Mouse (Mus musculus): ENCODE measurements around the gene Enkur.
A peak's percentile ranks its signal among the peaks of the same experiment; 100 is the strongest.
"Not testable (repeated sequence)": the region's sequence is repeated elsewhere in the genome, so short reads cannot be mapped to it uniquely, and the experiment has no call there.

Enkur gene

GRCm38 (mm10) chr2:21204912-21205830, at the start of gene Enkur, which contains the start of gene Thnsl1:
Enkur (minus strand) TSS chr2:21205365.
Thnsl1 (plus strand) TSS chr2:21205724.
- peak; percentile 91 to 95 for DNase-seq (ENCODE audit: low spot score in 2 of 2)

DNA sequence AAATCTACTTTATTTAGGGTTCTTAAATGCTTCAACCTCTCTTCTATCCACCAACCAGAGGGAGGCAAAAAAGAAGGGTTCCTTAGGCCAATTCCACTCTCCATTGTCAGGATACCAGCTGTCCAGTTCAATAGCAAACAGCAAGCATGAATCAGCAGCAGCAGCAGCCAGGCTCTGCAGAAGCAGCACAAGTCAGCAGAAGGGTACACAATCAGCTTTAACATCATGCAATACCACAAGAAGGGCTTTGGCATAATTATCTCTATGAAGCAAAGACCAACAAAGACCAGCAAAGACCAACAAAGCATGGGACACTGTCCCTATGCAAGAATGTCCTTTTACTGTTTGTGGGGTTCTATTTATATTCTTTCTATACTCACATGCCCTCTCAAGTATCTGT, 49.1 kb upstream of the Enkur start:
- no peak for DNase-seq (ENCODE audit: low spot score in 2 of 2)

DNA sequence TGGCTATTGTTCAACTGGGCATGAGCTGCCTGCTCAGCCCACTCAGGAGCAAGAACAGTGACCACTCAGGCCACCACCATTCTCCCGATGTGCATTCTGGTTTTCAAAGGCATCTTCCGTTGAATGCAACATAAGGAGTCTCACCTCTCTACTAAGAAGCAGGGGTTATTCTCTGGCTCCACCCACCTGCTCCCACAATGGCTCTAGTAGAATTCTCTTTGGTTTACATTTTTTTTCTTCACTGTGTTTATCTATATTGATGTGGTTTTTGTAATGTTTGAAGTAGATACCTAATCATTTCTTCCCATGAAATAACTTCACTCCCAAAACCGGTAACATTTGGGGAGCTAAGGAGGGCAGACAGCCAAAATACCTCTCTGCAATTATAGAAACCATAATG, 48.5 kb upstream of the Enkur start:
- no peak for DNase-seq (ENCODE audit: low spot score in 2 of 2)

GRCm38 (mm10) chr2:21245477-21246102, 40.4 kb upstream of the Enkur start:
- no peak for DNase-seq (ENCODE audit: low spot score in 2 of 2)

- DNase-seq (ENCODE audit: low spot score in 2 of 2) = no peak
These were observed 39.8 kb upstream of the Enkur start for GRCm38 (mm10) chr2:21244986-21245385.

- not testable (repeated sequence) for DNase-seq (ENCODE audit: low spot score in 2 of 2)
These were observed 38.9 kb upstream of the Enkur start for GRCm38 (mm10) chr2:21244104-21244503.

GRCm38 (mm10) chr2:21236846-21237245, 31.7 kb upstream of the Enkur start:
- no peak for DNase-seq (ENCODE audit: low spot score in 2 of 2)

DNA sequence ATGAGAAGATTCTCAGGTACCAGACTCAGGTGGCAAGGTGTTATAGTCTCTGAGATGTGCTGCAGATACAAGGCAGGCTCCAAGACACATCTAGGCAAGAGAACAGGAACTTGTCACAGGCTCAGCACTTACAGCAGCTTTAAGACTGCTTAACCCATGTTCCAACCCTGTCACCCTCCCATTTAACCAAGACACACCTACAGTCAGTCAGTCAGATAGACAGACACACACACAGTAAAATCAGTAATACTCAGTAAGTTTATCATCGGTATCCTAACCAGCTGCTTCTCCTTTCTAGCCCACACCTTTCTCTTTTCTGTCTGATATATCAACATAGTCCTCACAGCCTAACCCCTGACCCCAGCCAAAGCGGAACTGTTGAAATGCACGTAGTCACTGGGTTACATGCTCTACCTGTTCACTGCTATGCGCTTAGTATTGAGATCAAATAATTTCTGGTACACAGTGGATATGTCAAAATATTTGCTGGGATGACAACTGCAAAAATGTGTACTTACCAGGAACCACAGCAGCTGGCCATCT, 30.8 kb upstream of the Enkur start:
- DNase-seq (ENCODE audit: low spot score in 2 of 2) = no peak

- DNase-seq (ENCODE audit: low spot score in 2 of 2) = no peak
These were observed 29.9 kb upstream of the Enkur start for GRCm38 (mm10) chr2:21234871-21235648.

GRCm38 (mm10) chr2:21231147-21231546, 26.0 kb upstream of the Enkur start:
- DNase-seq (ENCODE audit: low spot score in 2 of 2) = no peak

DNA sequence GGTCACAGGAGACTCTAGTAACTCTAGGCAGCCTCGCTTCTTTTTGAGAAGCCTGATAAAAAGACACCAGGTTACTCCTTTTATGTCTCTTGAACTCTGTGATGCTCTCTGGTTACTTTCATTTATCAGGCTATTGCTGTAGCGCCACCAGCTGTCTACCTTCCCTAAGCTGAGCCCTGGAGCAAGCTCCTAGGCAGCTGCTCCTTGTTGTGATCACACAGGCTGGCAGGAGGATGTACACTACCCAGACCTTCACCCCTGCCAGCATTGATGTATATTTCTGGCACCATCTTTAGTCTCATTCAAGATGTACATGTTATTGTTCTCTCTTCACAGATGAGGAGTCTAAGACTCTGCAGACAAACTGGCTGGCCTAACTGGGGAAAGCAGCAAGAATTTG, 25.1 kb upstream of the Enkur start:
- no peak for DNase-seq (ENCODE audit: low spot score in 2 of 2)

DNA sequence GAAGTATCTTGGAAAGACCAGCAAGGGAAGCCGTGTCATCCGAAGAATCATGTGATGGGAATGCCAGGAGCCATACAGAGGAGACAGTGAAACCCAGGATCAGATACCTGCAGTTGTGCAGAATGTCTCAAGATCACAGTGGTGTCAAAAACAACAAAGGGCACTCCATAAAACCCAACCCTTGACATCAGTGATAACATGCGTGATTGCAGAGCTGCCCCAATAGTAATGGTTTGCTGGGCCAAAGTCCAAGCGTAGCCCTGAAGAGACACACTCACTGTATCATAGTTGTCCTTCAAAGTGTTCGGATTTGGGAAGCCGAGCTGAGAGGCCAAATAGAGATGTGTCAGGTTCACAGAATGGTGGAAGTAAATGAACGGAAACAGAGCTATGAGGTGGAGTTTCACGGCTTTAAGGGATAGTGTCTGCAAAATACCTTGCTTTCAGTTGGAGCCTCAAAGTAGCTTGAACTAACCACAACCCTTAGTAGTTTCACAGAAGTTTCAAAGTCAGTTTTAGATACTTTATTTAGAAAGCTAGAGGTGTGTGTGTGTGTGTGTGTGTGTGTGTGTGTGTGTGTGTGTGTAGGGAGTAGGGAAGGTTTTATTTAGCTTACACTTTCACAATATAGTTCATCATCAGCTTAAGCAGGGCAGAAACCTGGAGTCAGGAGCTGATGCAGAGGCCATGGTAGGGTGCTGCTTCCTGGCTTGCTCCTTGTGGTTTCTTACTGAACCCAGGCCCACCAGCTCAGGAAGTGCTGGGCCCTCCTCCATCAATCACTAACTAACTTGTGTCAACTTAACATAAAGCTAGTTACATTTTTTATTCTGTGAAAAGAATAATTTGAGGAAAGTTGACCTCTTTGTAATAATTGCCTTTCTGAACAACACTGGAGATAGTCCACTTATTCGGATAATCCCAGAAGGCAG, 17.6 kb upstream of the Enkur start:
- no peak for DNase-seq (ENCODE audit: low spot score in 2 of 2)

DNA sequence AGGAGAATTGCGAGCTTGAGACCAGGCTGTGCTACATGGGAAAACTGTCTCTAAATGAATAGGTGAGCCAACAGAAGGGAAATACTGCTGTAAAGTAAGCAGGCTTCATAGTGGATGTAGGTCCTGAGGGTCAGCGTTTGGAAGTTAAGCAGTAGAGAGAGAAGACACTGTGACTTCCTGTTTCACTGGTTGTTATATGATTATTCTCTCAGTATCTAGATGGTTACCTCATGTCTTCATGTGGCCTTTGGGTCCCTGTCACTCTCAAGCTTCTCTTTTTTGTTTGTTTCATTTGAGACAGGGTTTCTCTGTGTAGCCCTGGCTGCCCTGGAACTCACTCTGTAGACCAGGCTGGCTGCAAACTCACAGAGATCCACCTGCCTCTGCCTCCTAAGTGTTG, 10.1 kb upstream of the Enkur start:
- DNase-seq (ENCODE audit: low spot score in 2 of 2) = no peak

GRCm38 (mm10) chr2:21214322-21214721, 9.2 kb upstream of the Enkur start:
- DNase-seq (ENCODE audit: low spot score in 2 of 2) = no peak

GRCm38 (mm10) chr2:21211361-21211760, 6.2 kb upstream of the Enkur start:
- no peak for DNase-seq (ENCODE audit: low spot score in 2 of 2)

- no peak for DNase-seq (ENCODE audit: low spot score in 2 of 2)
These were observed 1.1 kb upstream of the Enkur start for GRCm38 (mm10) chr2:21206278-21206677.

- no peak for DNase-seq (ENCODE audit: low spot score in 2 of 2)
These were observed 630 bp upstream of the Enkur start for GRCm38 (mm10) chr2:21205831-21206159.

DNA sequence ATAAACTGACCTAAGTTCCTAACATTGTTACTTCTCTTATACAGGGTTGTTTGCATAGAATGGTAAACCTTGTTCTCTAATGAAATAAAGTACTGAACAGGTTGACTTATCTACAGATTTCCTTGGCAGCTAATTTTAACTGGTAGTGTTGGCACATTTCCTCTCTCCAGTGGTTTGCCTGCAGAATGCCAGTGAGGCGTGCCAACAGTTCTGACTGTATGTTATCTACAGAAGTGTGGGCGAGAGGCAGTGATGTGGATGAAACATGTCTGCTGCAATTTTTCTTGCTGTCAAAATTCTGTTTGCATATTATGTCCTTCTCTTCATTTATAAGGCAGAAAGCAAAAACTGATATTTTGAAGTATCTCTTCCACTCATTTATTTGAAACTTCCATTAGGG, 2.4 kb downstream of the Enkur start:
- DNase-seq (ENCODE audit: low spot score in 2 of 2) = no peak

DNA sequence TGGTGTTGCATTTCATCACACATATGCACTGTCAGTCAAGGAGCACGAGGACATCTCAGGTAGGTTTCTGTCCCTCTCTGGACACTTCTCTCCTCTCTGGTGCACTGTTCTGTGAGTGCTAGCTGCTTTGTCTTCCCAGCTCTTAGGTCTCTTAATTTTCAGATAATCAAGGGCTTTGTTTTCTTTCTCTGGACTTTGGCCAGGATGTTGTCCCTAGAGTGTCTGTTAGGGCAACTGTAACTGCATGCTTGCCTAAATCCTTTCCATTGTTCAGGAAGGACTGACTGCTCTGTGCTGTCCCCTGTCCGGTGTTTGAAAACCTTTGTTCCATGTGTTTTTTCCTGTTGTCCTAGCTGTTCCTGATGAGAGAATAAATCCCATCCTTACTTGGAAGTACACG, 6.1 kb downstream of the Enkur start:
- no peak for DNase-seq (ENCODE audit: low spot score in 2 of 2)

GRCm38 (mm10) chr2:21195233-21195632, 9.9 kb downstream of the Enkur start:
- DNase-seq (ENCODE audit: low spot score in 2 of 2) = no peak

DNA sequence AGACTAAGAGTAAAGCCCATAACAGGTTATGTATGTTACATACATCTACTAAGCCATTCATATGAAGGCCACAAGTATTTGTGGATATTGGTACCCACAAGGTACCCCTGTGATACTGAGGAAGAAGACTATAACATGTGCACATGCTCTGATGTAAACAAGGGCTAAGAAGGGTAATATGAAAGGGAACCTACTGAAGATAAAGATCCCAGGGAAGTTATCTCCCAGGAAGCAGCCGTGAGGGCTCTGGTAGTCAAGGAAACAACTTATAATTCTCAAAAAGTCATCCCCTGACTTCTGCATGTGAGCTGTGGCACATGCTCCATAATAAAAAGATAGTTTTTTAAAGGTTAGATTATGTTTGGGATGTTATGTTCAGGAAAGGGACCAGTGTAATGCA, 13.9 kb downstream of the Enkur start:
- DNase-seq (ENCODE audit: low spot score in 2 of 2) = no peak

Measured in frontal cortex, postnatal 25 days (tissue).